Mouse (Mus musculus) testis, postnatal 14 days (tissue): ENCODE measurements around the gene Sox5.
A peak's percentile ranks its signal among the peaks of the same experiment; 100 is the strongest.

Source experiments
- DNase-seq: peaks from one replicate; pipeline ENCODE4 v3.0.0; 2021; ENCODE audit warnings: low spot score

Sox5 gene

DNA sequence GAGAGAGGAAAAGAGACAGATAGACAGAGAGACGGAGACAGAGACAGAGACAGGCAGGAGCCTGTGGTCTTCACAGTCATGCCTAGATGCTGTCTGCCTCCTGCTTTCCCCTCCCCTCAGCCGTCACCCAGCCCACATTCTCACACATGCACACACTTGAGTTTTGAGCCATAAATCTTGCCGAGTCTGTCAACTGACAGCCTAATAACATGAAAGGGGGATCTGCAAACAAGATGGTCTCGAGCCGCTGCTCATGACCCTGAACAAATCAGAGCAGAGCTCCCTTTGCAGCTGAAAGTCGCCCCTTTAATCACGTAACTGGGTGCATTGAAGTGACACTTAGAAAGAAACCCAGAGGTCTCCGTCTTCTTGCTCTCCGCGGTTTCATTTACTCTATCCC, 383.7 kb downstream of the Sox5 start:
- DNase-seq, result no peak

DNA sequence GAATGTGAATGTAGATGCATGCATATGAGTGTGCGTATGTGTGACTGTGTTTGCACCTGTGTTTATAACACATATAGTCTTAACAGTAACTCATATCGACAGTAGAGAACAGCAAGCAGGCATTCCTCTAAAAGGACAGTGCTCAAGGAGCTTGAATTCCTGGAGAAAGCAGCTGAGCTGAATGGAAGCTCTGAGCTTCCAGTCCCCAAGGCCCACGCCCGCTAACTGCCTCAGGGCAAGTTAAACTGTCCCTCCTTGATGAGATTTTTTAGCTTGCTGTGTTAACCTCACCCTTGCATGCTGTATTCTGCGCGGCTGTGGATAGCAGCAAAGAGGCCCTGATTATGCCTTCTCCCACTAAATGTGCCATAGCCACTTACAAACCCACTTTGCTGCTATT, 388.6 kb downstream of the Sox5 start:
- no peak for DNase-seq

DNA sequence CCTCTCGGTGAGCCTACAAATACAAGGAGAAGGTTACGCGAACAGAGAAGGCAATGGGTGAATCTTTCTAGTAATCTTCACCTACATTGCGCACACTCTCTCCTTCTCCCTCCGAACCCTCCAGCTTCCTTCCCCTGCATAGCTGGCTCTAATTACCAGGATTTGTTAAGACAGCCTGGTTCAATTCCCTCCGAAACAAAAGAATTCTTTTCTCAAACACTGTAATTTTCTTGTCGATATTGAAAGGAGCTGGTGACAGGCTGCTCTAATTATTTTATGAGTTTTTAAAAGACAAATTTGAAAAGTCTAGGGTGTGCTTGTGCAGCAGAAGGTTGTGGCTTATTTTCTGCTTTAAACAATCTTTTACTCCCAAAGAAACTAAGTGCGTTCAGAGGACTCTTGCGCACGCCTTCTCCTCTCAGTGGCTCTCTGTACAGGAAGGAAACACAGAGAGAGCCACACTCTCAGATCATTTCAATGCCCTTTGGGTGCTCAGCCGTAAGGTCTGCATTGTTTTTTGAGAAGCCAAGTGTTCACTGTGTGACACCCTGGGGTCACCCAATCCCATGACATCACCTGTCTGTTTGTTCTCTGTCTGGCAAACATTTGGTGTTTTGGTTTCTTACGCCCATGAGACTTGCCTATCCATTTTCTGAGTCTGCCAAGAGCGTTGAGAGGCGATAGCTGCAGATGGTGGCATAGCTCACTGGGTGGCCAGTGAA, 392.3 kb downstream of the Sox5 start:
- DNase-seq, result no peak

DNA sequence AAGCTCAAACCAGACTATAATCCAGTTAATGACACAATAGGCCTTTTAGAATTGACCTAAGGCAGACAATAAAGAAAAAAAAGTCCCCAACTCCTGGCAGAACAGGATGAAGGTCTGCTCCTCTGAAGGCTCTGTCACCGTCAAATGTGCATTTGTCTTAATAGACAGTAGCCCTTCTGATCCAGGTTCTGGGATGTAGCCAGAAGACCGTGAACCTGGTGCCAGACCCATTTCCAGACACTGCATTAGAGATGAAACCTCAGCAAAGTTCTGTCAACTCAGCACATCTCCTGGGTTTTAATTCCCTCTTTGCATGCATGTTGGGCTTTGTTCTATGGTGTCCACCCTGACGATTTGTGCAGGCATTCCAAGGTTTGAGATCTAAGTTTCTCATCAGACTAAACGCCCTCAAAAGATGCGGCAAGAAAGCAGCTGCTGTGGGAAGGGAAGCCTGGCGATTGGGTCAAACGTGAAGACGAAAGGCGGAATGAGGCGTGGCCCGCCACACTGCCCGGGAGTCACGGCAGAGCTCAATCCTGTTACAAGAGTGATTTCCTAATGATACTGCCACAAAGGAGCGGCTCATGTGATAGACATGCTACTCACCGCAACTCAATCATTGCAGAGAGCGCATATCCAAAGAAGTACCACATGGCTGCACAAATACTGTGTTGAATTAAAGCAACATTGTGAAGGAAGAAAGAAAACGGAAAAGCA, 394.1 kb downstream of the Sox5 start:
- DNase-seq, result no peak

GRCm38 (mm10) chr6:144380641-144381040, 401.1 kb downstream of the Sox5 start:
- DNase-seq, result no peak

DNA sequence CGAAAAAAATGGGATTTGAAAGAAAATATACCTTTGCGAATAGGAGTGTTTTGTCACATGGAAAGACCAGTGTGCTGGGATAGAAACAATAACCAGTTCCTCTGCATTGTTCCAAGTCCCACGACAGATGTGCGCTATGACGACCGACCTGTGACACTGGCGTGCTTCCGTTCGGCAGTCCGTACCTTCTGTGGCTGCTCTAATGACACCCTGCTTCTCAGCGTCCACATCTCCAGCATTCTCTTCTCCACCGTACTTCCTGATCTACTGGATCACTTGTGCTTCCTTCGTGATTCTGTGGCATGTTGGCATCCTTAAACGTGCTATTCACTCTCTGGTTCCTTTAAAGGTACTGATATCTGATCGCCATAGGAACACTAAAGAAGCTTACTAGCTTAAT, 401.6 kb downstream of the Sox5 start:
- no peak for DNase-seq

DNA sequence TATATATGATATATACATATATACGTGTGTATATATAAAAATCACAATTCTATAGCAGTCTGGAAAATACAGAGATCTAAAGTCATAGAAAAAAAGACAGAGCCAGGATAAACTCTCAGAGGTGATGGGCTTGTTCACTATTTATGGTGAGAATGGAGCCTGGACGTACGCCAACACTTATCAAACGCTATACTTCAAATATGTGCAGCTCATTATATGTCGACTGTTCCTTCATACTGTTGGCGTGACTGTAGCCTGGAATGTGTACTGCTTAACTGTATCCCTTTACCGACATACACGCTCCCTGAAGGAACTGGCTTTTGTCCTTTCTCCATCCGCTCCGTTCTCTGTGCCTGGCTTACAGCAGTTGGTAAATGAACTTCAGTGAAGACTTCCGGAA, 407.0 kb downstream of the Sox5 start:
- no peak for DNase-seq

DNA sequence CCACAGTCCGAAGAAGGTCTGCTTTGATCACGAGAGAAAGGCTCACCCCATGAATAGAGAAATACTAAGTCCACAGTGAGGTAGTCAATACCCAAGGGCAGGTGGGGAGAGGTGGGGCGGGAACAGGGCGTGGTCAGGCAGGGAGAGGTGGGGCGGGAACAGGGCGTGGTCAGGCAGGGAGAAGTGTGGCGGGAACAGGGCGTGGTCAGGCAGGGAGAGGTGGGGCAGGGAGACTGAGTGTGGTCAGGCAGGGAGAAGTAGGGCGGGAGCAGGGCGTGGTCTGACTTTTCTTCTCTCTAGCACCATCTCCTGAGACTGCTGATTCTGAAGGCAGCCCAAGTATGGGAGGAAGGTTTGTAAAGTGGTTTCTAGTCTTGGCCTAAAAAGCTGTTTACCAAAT, 411.1 kb downstream of the Sox5 start:
- DNase-seq, result peak; percentile 19

GRCm38 (mm10) chr6:144367626-144368077, 414.1 kb downstream of the Sox5 start:
- DNase-seq, result no peak

DNA sequence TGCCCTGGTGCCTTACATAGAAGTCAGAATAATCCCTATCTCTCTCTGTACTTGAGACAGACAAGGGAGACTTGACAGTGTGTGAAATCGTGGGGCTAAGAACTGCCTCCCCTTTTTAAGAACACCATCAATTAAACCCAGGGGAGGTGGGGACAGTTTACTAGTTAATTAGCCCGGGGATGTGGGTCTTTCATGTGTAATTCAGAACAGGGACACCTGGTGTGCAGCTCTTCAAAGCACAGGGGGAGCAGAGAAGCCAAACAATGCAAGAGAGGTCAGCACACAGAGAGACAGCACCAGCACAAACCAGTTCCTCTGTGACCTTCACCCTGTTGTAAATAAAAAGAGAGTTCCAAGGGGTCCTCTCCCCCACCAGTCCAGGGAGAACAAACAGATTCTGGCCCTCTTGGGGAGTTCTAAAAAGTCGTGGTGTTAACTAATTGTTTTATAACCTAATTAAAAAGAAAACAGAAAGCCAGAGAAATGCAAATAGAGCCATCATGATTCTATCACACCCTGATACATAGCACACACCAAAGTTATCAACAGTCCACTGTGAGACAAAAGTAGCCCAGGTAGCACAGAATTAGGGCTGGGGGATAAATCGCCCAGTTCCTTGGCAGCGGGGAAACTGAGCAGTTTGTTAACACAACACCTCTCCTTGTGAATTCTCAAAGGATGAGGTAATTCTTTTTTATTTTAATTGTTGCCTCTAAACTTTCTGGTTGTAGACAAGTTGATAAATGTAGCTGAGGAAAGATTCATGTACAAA, 420.3 kb downstream of the Sox5 start:
- DNase-seq, result no peak

GRCm38 (mm10) chr6:144357081-144357480, 424.7 kb downstream of the Sox5 start:
- no peak for DNase-seq

DNA sequence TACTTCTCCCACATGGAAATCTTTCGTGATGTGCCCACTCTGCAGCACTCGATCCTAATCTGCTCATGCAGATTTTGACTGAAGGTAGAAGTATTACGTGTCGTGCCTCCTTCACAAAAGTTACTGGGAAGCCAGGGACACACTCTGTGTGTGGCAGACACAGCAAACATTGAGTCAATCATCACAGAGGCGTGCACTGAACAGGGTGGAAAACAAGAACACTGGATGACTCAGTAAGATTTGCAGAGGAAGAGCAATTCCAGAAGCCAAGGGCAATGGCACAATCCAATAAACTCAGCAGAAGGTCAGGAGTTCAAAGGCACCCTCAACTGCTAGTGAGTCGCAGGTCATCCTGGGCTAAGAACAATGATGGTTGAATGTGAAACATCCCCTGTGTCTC, 430.7 kb downstream of the Sox5 start:
- DNase-seq, result no peak

DNA sequence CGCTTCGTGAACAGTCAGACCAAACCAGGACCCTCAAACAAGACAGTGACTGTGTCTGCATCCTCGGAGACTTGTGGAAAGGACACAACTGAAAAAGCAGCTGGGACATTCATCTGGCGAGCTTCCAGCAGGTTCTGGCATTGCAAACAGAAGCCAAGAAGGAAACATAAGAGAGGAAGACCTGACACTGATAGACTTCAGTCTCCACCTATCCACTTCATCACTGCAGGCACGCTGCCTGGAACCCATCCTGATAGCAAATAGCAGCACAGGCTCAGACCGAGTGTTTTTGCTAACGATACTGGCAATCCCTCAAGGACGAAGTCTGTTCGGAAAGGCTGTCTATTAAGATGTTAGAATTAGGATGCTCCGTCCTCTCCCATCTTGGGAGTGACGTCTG, 438.4 kb downstream of the Sox5 start:
- DNase-seq, result no peak

DNA sequence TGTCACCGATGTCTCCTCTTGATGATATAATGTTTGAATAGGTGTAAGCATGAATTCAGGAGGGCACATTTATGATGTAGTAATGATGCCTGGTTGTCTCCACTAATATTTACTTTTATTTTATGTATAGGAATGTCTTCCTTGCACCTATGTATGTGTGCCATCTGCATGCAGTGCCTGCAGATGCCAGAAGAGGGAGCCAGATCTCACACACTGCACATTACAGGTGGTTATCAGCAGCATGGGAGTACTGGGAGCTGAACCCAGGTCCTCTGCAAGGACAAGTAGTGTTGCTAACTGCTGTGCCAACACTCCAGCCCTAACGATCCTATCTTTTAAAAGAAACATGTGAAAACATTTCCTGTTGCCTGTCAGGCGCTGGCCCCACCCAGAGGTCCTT, 442.2 kb downstream of the Sox5 start:
- peak; percentile 7 for DNase-seq

DNA sequence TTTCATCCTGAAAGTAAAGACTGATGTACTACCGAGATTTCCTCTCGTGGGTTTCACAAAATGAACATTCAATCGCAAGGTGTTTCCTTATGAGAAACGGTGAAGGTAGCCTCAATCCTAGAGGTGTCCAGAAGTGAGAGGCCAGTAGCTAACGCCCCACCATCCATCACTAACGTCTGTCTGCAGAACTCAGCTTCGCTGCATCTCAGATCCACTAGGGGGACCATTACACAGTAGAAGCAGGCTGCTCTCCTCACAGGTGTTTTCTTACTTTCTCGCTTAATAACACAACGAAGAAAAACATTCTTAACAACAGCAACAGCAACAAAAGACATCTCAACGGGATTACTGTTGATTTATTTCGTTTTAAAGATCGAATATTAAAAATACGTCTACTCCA, 442.8 kb downstream of the Sox5 start:
- DNase-seq, result no peak

DNA sequence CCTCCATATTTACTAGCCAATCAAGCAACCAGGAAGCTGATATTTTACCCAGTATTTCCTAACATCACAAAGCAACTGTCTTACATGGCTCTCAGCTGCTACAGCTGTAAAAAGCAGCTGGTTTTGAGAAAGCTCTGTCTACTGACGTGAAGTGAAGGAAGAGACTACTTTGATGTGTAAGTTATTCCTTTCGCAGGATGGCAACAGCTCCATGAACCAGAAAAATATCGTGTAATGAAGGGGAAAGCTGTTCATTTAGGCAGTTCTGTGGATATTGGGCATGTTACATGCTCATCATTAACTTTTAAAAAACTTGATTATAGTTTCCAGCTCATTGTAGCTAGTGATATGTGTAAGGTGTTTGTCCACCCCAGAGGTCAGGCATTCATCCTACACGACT, 443.6 kb downstream of the Sox5 start:
- no peak for DNase-seq

GRCm38 (mm10) chr6:144337436-144337969, 444.3 kb downstream of the Sox5 start:
- no peak for DNase-seq

DNA sequence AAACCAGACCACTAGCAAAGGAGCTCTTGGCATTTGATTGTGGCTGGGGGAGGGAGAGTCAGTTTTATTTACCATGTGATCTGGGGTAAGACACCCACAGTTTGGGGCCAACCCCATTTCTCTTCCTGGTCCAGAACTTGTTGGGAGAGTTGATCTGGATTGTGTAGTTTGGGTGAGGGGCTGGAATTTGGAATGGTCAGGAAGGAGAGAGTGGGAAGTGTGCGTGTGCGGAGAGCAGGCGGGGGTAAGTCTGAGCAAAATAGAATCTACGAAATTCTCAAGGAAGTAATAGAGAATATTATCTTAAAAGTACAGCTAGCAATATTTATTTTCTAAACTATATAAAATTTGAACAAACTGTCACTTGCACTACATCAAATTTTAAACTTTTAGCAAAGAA, 445.0 kb downstream of the Sox5 start:
- DNase-seq, result no peak

- DNase-seq, result no peak
Observed at GRCm38 (mm10) chr6:144333146-144333545, 448.6 kb downstream of the Sox5 start.

DNA sequence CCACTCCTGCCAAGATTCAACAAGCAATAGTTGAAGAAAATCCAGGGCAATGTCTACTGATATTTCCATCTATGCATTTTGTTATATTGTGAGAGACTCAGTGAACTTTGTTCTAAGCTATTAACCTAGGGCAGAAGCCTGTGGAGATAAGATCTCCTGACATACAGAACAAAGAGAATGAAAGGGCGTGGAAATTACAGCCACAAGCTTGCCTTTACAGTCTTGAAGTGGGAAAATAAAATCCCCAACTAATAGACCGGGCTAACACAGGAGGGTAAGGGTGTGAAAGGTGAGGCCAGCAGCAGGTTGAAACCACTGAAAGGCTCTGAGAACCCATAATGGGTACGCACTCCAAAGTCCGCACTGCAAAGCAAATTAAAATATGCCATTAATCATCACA, 449.8 kb downstream of the Sox5 start:
- no peak for DNase-seq

DNA sequence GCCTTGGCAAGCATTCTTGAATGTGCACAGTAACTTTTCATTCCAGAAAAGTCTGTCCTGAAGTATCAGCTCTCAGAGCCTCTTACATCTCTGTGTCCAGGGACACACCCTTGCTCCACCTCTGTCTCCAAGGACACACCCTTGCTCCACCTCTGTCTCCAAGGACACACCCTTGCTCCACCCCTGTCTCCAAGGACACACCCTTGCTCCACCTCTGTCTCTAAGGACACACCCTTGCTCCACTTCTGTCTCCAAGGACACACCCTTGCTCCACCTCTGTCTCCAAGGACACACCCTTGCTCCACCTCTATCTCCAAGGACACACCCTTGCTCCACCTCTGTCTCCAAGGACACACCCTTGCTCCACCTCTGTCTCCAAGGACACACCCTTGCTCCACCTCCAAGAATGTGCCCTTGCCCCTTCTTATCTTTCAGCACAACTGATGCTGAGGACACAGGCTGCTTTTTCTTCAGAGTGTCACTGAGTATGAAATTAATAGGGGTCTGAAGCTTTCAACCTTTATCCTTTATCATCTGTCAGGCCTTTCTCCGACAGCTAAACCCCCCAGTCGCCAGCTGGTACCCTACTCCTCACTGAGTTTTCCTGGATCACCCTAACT, 452.4 kb downstream of the Sox5 start:
- peak; percentile 7 for DNase-seq

GRCm38 (mm10) chr6:144328779-144329178, 453.0 kb downstream of the Sox5 start:
- no peak for DNase-seq
